Mouse (Mus musculus) right cerebral cortex, adult 18-20 months (tissue): ENCODE data around the gene Fibcd1.

Experiments used
- DNase-seq: peaks from one replicate; pipeline ENCODE4 v3.0.0; 2022; ENCODE audit warnings: mixed read lengths

Fibcd1 gene

GRCm38 (mm10) chr2:31857180-31857579 lies 11.4 kb upstream of the Fibcd1 start:
- DNase-seq: no peak

GRCm38 (mm10) chr2:31855991-31856390 lies 10.2 kb upstream of the Fibcd1 start:
- no peak for DNase-seq

- DNase-seq: no peak
Measured at GRCm38 (mm10) chr2:31850141-31850540, 4.3 kb upstream of the Fibcd1 start.

DNA sequence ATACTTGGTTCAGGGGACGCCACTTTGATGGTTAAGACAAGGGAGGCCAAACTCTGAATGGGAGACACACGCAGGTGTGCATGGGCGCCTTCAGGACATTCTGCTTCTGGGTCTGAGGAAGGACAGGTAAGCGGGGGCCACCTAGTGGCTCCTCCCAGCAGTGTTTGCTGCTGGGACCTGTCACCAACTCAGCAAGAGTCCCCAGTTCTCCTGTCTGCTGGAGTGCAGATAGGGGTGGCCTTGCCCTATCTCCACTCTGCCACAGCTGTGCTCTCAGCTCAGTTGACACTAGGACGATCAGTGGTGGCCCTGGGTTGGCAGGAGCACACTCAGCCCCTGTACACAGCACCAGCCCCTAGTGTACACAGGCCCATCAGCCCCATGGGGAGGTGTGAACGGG lies 2.1 kb upstream of the Fibcd1 start:
- no peak for DNase-seq

DNA sequence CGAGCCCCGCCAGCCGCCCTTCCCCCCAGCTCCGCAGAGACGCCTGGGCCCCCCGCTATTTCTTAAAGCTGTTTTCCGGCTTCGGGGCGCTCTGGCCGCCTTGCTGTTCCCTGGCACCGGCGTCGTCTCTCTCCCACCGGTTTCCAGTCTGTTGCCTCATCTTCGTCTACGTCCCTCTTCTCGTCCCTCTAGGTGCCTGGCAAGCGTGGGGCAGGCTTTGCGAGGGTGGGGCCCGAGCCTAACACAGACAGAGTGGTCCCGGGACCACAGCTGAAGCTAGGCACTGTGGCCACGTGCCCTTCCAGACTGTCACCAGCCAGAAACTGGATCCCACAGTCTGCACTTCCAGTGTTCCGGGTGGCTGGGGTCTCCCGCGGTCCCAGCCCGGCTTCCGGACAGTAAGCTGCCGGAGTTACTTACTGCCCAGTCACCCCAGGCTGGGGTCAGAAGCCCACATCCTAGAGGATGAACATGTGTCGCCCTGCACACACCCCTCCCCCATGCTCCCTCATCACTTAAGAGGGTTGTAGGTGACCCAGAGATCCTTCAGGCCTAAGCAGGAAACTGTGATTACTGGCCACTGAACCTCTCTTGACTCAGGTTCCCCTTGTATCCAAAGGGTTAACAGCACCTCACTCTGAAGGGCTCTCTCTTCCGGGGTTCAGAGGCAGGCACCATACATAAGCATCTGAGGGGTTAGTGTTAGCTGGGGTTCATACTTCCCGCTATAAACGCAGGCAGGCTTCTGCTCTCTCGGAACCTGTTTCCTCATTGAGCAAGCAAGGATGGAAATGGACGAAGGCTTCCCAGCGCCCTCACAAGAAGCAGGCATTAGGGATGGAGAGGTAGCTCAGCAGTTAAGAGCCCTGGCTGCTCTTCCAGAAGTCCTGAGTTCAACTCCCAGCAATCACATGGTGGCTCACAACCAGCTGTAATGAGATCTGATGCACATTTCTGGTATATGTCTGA lies 1.2 kb upstream of the Fibcd1 start:
- DNase-seq: no peak

GRCm38 (mm10) chr2:31845512-31845895 lies 301 bp downstream of the Fibcd1 start:
- DNase-seq: no peak

GRCm38 (mm10) chr2:31844729-31845136 lies 1.1 kb downstream of the Fibcd1 start:
- DNase-seq: no peak

DNA sequence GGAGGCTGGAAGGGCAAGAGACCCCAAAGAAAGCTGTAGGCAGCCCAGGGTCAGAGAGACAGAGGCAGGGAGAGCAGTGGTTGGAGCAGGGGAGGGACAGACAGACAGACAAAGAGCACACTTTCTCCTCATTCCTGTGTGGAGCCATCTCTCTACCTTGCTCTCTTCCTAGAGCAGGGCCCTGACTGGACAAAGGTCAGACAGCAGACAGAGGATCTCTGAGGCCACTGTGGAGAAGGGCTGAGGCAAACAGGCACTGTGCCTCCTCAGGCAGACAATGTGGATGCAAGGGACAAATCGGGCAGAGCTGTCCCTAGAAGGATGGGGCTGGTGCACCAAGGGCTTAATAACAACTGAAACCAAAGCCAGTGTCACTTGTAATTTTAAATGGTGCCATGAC lies 6.9 kb downstream of the Fibcd1 start:
- no peak for DNase-seq

- DNase-seq: no peak
Measured at GRCm38 (mm10) chr2:31836985-31837384, 8.8 kb downstream of the Fibcd1 start.

- DNase-seq: no peak
Measured at GRCm38 (mm10) chr2:31836091-31836490, 9.7 kb downstream of the Fibcd1 start.

DNA sequence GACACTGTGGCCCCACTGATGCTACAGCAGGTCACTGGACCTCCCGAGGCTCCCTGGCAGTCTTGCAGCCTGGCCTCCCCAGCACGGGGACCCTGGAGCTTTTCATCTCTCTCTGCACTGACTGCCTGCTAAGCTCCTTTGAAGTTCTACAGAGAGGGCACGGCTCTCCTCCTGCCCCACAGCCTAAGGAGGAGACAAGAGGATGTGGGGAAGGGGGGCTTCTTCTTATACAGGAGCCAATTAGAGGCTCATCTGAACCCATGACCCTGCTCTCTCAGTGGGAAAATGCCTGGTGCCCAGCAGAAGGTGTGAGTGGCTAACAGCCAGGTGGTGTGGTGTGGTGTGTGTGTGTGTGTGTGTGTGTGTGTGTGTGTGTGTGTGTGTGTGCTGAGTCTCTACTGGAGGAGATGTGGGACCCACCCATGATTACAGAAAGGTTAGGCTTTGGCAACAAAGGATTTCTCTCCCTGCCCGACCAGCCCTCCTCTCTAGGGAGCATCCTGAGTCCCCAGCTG lies 17.4 kb downstream of the Fibcd1 start:
- DNase-seq: no peak

GRCm38 (mm10) chr2:31827877-31828276 lies 17.9 kb downstream of the Fibcd1 start:
- peak; percentile 60 for DNase-seq

DNA sequence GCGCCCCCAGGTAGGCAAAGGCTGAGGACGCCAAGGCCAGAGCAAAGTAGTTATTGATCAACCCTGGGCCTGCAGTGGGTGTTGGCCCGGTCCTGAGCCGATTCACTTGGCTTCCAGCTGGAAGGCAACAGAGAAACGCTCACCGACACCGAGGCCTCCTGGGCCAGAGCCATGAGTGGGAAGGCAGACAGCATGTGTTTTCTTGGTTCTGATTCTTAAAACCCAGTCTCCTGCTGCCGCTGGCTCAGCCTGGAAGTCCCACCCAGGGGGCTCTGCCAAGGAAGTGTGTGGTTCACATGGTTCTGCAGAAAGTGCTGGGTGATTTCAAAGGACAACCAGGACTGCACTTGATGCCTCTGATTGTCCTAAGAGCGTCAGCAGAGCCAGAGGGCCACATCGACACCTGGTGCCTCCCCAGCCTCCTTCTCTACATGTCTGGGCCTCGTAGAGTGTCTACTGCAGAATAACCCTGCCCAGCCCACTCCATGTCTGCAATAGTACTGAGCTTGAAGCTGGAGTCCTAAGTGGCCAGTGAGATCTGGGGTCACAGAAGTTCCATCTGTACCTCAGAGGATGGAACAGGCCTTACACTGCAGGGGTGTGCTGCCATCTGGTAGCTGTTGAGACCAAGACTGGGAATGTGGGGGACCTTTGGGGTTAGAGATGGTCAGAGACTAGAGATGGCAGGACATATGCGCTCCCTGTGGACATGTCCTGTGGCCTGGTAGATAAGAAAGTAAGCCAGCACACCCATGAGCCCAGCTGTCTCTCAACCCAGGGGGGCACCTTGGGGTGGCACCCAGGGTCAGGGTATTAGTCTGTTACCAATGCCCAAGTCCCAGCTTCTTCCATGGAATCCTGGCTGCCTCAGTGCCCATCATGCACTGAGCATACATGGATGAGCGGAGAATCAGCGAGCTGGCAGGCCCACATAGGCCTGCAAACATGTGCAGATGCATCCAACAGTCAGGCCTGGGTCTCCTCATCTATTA lies 19.4 kb downstream of the Fibcd1 start:
- DNase-seq: no peak

DNA sequence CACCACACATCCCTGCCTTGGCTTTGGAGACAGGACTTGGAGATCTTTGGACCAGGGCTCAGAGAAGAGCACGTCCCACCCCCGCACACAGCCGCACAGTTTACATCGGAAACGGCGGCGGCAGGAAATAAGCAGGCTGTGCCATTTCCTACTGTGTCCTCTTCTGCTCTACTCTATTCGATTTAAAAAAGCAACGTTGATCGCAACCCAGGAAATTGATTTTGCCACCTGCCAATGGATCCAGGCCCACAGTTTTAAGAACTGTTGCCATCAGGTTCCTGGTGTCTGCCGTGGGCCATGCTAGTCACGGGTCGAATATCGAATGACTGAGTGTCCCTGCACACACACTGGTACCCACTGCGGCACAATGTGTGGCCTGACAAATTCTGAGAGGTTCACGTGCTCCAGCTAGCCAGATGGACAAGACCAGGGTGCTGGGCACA lies 20.3 kb downstream of the Fibcd1 start:
- no peak for DNase-seq

DNA sequence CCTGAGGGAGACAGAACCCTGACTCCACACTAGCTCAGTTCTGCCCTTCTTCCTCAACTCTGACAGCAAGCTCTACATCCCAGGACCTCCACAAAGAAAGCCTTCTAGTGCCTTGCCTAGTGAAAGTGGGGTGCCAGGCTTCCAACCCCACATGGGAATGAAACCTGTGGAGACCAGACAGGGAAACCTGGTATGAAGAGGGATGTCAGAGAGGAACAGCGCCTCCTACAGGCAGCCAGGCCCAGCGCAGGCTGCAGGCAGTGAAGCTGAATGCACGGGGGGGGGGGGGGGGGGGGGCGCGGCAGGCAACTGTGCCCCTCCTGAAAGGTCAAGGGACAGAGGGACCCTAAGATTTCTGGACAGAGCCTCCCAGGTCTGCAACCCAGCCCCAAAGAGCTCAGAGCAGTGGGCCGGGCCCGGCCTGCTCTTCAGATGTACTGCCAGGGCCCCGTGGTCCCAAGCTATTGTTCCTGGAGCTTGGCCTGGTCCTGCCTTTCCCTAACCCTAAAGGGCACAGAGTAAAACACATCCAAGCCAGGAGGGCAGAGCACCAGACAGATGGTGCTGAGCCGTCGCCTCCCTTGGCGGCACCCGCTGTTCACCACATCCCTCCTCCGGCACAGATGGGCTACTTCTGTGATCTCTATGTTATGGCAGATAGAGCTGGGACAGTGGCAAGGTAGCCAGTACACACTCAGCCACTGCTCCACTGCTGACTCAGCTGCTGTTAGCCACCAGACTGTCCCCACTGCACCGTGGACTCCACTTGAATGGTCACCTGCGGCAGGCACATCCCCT lies 21.7 kb downstream of the Fibcd1 start:
- peak; percentile 39 for DNase-seq

DNA sequence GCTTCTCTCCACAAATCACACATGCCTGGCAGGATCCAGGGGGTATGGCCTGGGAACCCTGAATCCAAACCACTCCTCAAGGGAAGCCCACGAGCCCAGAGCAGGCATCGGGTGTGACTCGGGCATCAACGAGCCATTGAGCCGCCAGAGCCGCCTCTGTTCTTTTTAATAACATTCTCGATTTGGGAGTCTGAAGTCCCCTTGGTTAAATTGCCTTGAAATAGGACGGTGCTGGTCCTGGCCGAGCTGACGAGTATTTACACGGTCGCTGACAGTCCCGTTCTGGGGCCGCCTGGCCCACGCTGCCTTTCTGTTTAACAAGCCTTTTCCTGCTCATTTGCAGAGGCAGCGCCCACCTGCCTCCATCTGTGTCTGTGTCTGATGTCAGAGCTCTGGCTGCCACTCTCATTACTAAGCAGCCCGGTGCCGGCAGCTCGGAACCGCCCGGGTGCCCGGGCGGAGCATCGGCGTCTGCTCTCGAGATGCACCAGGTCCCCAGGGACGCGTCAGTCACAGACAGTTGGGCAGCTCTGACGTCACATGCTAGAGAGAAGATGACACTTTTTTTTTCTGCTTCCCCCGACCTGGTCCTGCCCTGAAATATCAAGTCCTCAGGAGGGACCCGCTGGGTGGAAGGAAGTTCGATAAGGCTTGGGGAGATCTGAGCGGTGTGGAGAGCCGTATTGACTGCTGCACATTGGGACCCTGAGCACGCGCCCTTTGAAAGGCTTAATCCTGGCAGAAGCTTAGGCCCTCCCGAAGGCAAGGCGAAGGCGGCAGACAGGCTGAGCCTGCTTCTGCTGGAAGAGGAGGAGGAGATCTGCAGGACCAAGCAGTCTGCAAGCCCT lies 23.1 kb downstream of the Fibcd1 start:
- peak; percentile 86 for DNase-seq

DNA sequence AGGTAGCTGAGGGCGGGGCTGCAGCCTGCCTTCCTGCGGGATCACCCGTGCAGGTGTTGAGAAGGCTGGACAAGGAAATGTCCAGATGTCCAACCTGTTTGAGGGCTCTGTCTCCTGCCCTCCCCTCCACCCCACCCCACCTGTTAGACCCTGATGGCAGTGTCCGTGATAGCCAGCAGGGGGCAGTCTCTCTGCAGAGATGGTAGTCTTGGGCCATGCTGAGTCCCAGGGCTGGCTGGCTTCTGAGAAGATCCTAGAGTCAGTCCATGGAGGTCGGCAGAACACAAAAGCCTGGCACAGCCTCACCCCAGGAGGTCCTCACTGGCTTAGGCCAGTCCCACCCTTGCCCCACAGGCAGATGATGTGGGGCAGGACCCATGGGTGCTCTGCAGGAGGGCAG lies 30.4 kb downstream of the Fibcd1 start:
- peak; percentile 65 for DNase-seq

DNA sequence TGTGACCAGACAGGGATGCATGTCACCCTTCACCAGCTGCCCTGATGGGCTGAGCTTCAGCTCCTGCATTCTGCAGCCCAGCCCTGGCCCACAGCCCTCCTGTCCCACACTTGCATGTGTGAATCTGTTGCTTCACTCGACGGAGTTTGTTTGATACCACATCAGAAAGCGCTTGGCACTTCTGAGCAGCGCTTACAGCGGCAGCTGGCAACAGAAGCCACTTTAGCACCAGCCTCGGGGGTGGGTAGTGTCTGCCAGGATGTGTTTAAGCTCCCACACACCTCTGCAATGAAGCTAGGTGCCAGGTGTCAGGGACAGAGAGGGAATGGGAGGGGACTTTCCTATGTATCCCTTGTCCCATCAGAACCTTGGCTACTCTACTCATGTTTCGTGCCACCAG lies 31.1 kb downstream of the Fibcd1 start:
- peak; percentile 71 for DNase-seq

- no peak for DNase-seq
Measured at GRCm38 (mm10) chr2:31813641-31814040, 32.2 kb downstream of the Fibcd1 start.

DNA sequence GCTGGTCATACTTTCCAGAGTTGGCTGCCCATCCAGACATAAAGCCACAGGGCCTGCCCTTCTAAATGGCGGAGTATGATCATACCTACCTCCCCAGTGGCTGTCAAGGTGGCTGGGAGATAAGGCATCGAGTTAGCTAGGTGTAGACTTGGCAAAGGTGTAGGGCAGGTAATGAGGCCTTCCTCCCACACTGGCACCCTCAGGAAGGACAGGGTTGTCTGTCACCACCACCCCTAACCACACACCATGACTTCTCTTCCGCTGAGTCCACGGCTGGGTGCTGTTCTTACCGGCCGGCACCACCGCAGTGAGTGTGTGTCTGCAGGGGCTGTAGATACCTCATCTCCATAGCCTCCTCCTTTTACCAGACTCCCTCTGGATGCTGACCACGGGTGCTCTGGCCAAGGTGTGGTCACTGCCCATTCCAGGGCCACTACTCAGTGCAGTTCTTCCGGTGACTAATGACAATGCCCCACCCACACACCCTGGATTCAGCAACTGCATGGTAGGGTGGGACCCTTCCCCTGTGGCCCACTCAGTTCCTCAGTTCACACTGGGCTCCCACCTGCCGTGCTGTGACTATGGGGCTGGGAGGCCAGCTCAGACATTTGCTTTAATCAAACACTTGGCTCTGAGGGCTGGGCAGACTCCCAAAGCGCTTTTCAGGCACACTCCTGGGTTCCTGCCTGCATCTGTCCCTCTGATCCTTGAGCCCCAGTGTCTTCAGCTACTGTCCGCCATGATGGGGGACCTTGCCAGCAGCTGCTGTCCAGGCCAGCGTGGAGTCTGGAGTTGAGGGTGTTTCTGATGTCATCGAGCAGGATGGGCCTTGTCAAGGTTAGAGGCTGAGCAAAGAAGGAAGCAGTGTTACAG lies 34.5 kb downstream of the Fibcd1 start:
- DNase-seq: no peak
